Mouse (Mus musculus): ENCODE results near the gene Cd247. TPM values are rescaled to one million over a fixed set of nuclear protein-coding genes. Genes with fewer than 3 reads are reported as not detected.
A peak's percentile ranks its signal among the peaks of the same experiment; 100 is the strongest.

The Cd247 gene
- polyA plus RNA-seq, 1 experiment from 2014 or later, result 0.13 TPM

GRCm38 (mm10) chr1:165868659-165869058 lies 80.2 kb downstream of the Cd247 start:
- H3K27ac ChIP-seq (ENCODE audit: low read depth), result no peak overlapping the region
- H3K27me3 ChIP-seq (ENCODE audit: insufficient read depth, low read length), result no peaks in the 10 kb centered on the region
- H3K9me3 ChIP-seq (ENCODE audit: low read length), result no peaks in the 10 kb centered on the region
- no peak overlapping the region for H3K4me2 ChIP-seq (ENCODE audit: low read depth, low read length)
- no peak for DNase-seq
- no peak overlapping the region for H3K4me3 ChIP-seq (ENCODE audit: low read depth, low read length)
- H3K9ac ChIP-seq (replicated peaks), result no peak overlapping the region
- TF ChIP-seq CTCF (IDR thresholded peaks at IDR 0.05; ENCODE audit: low read depth) (no peak), EP300 (IDR thresholded peaks at IDR 0.05; ENCODE audit: low read depth) (no peak)
- 0 out of 2 replicates have a peak, but pooled peaks cover 2% of the 10 kb centered on the region for H3K4me1 ChIP-seq (ENCODE audit: insufficient read depth)
- WGBS (ENCODE audit: insufficient replicate concordance), result 55% methylated on average over 8 of the region's 8 CpGs
- ATAC-seq, result no peak
- H3K36me3 ChIP-seq (replicated peaks; ENCODE audit: insufficient read depth, low read length), result 0 out of 2 replicates have a peak, but pooled peaks cover 2% of the 10 kb centered on the region

- DNase-seq (no peak), ATAC-seq (no peak)
- Histone ChIP-seq H3K27ac (ENCODE audit: low read depth) (no peak overlapping the region), H3K9ac (replicated peaks) (no peak overlapping the region), H3K4me1 (ENCODE audit: insufficient read depth) (no peaks in the 10 kb centered on the region), H3K9me3 (ENCODE audit: low read length) (no peaks in the 10 kb centered on the region), H3K27me3 (ENCODE audit: insufficient read depth, low read length) (no peaks in the 10 kb centered on the region), H3K36me3 (replicated peaks; ENCODE audit: insufficient read depth, low read length) (peaks cover 19% of the 10 kb centered on the region), H3K4me3 (ENCODE audit: low read depth, low read length) (no peak overlapping the region), H3K4me2 (ENCODE audit: low read depth, low read length) (no peak overlapping the region)
- TF ChIP-seq CTCF (IDR thresholded peaks at IDR 0.05; ENCODE audit: low read depth), result no peak
- no peak for TF ChIP-seq EP300 (IDR thresholded peaks at IDR 0.05; ENCODE audit: low read depth)
- WGBS (ENCODE audit: insufficient replicate concordance), result 67% methylated on average over 8 of the region's 8 CpGs
Measured at GRCm38 (mm10) chr1:165874645-165875044, 86.2 kb downstream of the Cd247 start.

- Histone ChIP-seq H3K27ac (ENCODE audit: low read depth) (no peak overlapping the region), H3K9ac (replicated peaks) (no peak overlapping the region), H3K4me3 (ENCODE audit: low read depth, low read length) (no peak overlapping the region), H3K36me3 (replicated peaks; ENCODE audit: insufficient read depth, low read length) (peaks cover 22% of the 10 kb centered on the region), H3K9me3 (ENCODE audit: low read length) (no peaks in the 10 kb centered on the region), H3K27me3 (ENCODE audit: insufficient read depth, low read length) (no peaks in the 10 kb centered on the region), H3K4me2 (ENCODE audit: low read depth, low read length) (no peak overlapping the region), H3K4me1 (ENCODE audit: insufficient read depth) (no peaks in the 10 kb centered on the region)
- 62% methylated on average over 6 of the region's 6 CpGs for WGBS (ENCODE audit: insufficient replicate concordance)
- DNase-seq, result no peak
- TF ChIP-seq CTCF (IDR thresholded peaks at IDR 0.05; ENCODE audit: low read depth), result no peak
- no peak for TF ChIP-seq EP300 (IDR thresholded peaks at IDR 0.05; ENCODE audit: low read depth)
- no peak for ATAC-seq
Measured at GRCm38 (mm10) chr1:165875520-165876284, 87.2 kb downstream of the Cd247 start.

GRCm38 (mm10) chr1:165878751-165879150 lies 90.3 kb downstream of the Cd247 start:
- Histone ChIP-seq H3K9ac (replicated peaks) (no peak overlapping the region), H3K36me3 (replicated peaks; ENCODE audit: insufficient read depth, low read length) (peaks cover 26% of the 10 kb centered on the region), H3K27me3 (ENCODE audit: insufficient read depth, low read length) (no peaks in the 10 kb centered on the region), H3K4me3 (ENCODE audit: low read depth, low read length) (no peak overlapping the region), H3K27ac (ENCODE audit: low read depth) (no peak overlapping the region), H3K4me1 (ENCODE audit: insufficient read depth) (no peaks in the 10 kb centered on the region), H3K9me3 (ENCODE audit: low read length) (no peaks in the 10 kb centered on the region), H3K4me2 (ENCODE audit: low read depth, low read length) (no peak overlapping the region)
- DNase-seq (no peak), ATAC-seq (peak; percentile 82)
- TF ChIP-seq EP300 (IDR thresholded peaks at IDR 0.05; ENCODE audit: low read depth) (no peak), CTCF (IDR thresholded peaks at IDR 0.05; ENCODE audit: low read depth) (no peak)
- 91% methylated on average over 2 of the region's 2 CpGs for WGBS (ENCODE audit: insufficient replicate concordance)

- DNase-seq, result no peak
- 87% methylated on average over 8 of the region's 8 CpGs for WGBS (ENCODE audit: insufficient replicate concordance)
- Histone ChIP-seq H3K4me3 (ENCODE audit: low read depth, low read length) (no peak overlapping the region), H3K27me3 (ENCODE audit: insufficient read depth, low read length) (no peaks in the 10 kb centered on the region), H3K9me3 (ENCODE audit: low read length) (no peaks in the 10 kb centered on the region), H3K4me1 (ENCODE audit: insufficient read depth) (no peaks in the 10 kb centered on the region), H3K36me3 (replicated peaks; ENCODE audit: insufficient read depth, low read length) (peaks cover 13% of the 10 kb centered on the region), H3K4me2 (ENCODE audit: low read depth, low read length) (no peak overlapping the region), H3K9ac (replicated peaks) (no peak overlapping the region), H3K27ac (ENCODE audit: low read depth) (no peak overlapping the region)
- no peak for ATAC-seq
- TF ChIP-seq CTCF (IDR thresholded peaks at IDR 0.05; ENCODE audit: low read depth) (no peak), EP300 (IDR thresholded peaks at IDR 0.05; ENCODE audit: low read depth) (no peak)
Measured at GRCm38 (mm10) chr1:165882146-165882900, 93.8 kb downstream of the Cd247 start.

- WGBS (ENCODE audit: insufficient replicate concordance), result 82% methylated on average over 2 of the region's 2 CpGs
Measured at GRCm38 (mm10) chr1:165891686-165892085, 103.2 kb downstream of the Cd247 start.

More at GRCm38 (mm10) chr1:165891686-165892085, 103.2 kb downstream of the Cd247 start:
- H3K4me1 ChIP-seq (ENCODE audit: insufficient read depth), result no peaks in the 10 kb centered on the region
- H3K27ac ChIP-seq (ENCODE audit: low read depth), result no peak overlapping the region
- no peak overlapping the region for H3K9ac ChIP-seq (replicated peaks)
- TF ChIP-seq CTCF (IDR thresholded peaks at IDR 0.05; ENCODE audit: low read depth) (peak; percentile 32; the same call in 1 of the 2 replicates), EP300 (IDR thresholded peaks at IDR 0.05; ENCODE audit: low read depth) (no peak)
- H3K27me3 ChIP-seq (ENCODE audit: insufficient read depth, low read length), result no peaks in the 10 kb centered on the region
- H3K4me2 ChIP-seq (ENCODE audit: low read depth, low read length), result no peak overlapping the region
- peaks cover 35% of the 10 kb centered on the region for H3K36me3 ChIP-seq (replicated peaks; ENCODE audit: insufficient read depth, low read length)
- no peak for ATAC-seq
- no peaks in the 10 kb centered on the region for H3K9me3 ChIP-seq (ENCODE audit: low read length)
- no peak for DNase-seq
- no peak overlapping the region for H3K4me3 ChIP-seq (ENCODE audit: low read depth, low read length)

All from liver, postnatal 0 days (tissue).